Mouse (Mus musculus): ENCODE measurements at regions not wholly inside any gene's neighbourhood (a gene's known extent, or its start where the extent isn't known, plus 50 kb on each side); places are given as distances from the start of the nearest gene placed in this dataset.

GRCm38 (mm10) chrX:42332906-42333305 lies 156.6 kb upstream of the Tex13c2 start:
- no peak for DNase-seq (ENCODE audit: low spot score)

- no peak for DNase-seq (ENCODE audit: low spot score)
Measured at GRCm38 (mm10) chrX:42333631-42334030, 155.9 kb upstream of the Tex13c2 start.

- no peak for DNase-seq (ENCODE audit: low spot score)
Measured at GRCm38 (mm10) chrX:42334794-42335193, 154.7 kb upstream of the Tex13c2 start.

GRCm38 (mm10) chrX:42336772-42337171 lies 152.7 kb upstream of the Tex13c2 start:
- DNase-seq (ENCODE audit: low spot score): no peak

- no peak for DNase-seq (ENCODE audit: low spot score)
Measured at GRCm38 (mm10) chrX:42342362-42342761, 147.1 kb upstream of the Tex13c2 start.

GRCm38 (mm10) chrX:42342951-42343879 lies 146.3 kb upstream of the Tex13c2 start:
- no peak for DNase-seq (ENCODE audit: low spot score)

GRCm38 (mm10) chrX:42352610-42353254 lies 136.8 kb upstream of the Tex13c2 start:
- DNase-seq (ENCODE audit: low spot score): no peak

- DNase-seq (ENCODE audit: low spot score): no peak
Measured at GRCm38 (mm10) chrX:42359381-42360172, 129.9 kb upstream of the Tex13c2 start.

- no peak for DNase-seq (ENCODE audit: low spot score)
Measured at GRCm38 (mm10) chrX:42360173-42360931, 129.1 kb upstream of the Tex13c2 start.

GRCm38 (mm10) chrX:42360973-42361372 lies 128.5 kb upstream of the Tex13c2 start:
- DNase-seq (ENCODE audit: low spot score): no peak

GRCm38 (mm10) chrX:42361400-42362028 lies 128.0 kb upstream of the Tex13c2 start:
- DNase-seq (ENCODE audit: low spot score): no peak

GRCm38 (mm10) chrX:42364137-42364536 lies 125.4 kb upstream of the Tex13c2 start:
- no peak for DNase-seq (ENCODE audit: low spot score)

- DNase-seq (ENCODE audit: low spot score): no peak
Measured at GRCm38 (mm10) chrX:42373794-42374398, 115.6 kb upstream of the Tex13c2 start.

GRCm38 (mm10) chrX:42393836-42394556 lies 95.5 kb upstream of the Tex13c2 start:
- peak; percentile 2 for DNase-seq (ENCODE audit: low spot score)

- no peak for DNase-seq (ENCODE audit: low spot score)
Measured at GRCm38 (mm10) chrX:42396441-42396840, 93.0 kb upstream of the Tex13c2 start.

- DNase-seq (ENCODE audit: low spot score): no peak
Measured at GRCm38 (mm10) chrX:42398836-42399235, 90.7 kb upstream of the Tex13c2 start.

GRCm38 (mm10) chrX:42399343-42399742 lies 90.1 kb upstream of the Tex13c2 start:
- no peak for DNase-seq (ENCODE audit: low spot score)

- no peak for DNase-seq (ENCODE audit: low spot score)
Measured at GRCm38 (mm10) chrX:42401091-42401490, 88.4 kb upstream of the Tex13c2 start.

GRCm38 (mm10) chrX:42401564-42402334 lies 87.7 kb upstream of the Tex13c2 start:
- no peak for DNase-seq (ENCODE audit: low spot score)

GRCm38 (mm10) chrX:42402335-42402605 lies 87.2 kb upstream of the Tex13c2 start:
- DNase-seq (ENCODE audit: low spot score): no peak
